Comparison of ENCODE assay signal across 8 mouse cellular contexts in the genomic region with DNA sequence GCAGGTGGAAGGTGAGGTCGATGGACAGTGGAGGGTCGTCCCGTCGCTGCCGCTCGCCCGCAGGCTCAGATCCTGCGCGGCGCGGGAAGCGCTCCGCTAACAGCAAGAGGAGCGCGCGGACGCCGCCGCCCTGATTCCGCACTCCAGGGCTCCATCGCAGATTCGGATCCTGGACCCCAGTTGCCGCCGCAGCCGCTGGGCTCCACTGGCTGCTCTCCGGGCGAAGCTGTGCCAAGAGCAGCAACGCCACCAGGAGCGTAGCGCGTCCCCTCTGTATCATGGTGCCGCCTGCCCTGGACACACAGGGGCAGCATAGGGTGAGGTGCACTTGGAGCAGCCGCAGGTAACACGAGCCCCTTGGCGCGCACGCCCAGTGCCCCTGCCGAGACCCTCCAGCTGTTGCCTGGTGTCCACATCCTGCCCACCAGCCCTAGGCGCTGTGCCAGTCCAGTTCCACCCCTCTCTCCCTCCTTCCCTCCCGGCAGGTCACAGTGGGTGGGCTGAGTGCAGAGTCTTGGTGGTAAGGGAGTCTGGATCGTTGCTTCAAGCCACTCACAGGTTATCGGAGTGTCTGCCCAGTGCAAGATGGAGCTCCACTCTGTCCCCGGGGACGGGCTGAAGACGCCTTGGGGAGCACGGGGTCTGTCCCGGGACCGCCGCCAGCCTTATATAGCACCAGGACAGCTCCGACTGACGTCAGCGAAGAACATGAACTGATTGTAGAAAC. TPM values are rescaled to one million over a fixed set of nuclear protein-coding genes. Genes with fewer than 3 reads are reported as not detected.
DNase-seq lines count a peak whose midpoint lies in the region; ATAC-seq lines count a peak whose summit lies in the region.
"Had no signal": no experiment of that assay in that cellular context is flagged by ENCODE, and none has a peak within 500 bp of the region (broad histone marks: within the 10 kb centered on the region; RNA-seq: fewer than 3 reads in every experiment).

A gene (minus strand): TSS at position 589 of the 727 bp plus-strand sequence.

- peaks cover 7% of the 10 kb centered on the region for H3K36me3 ChIP-seq in forebrain, embryonic 14.5 days (ENCODE audit: control insufficient read depth, insufficient read depth, low read length)
- peaks cover 5% of the 10 kb centered on the region for H3K36me3 ChIP-seq in intestine, embryonic 16.5 days (ENCODE audit: control insufficient read depth, insufficient read depth, low read length)
- H3K36me3 ChIP-seq in stomach, embryonic 14.5 days (ENCODE audit: control insufficient read depth, insufficient read depth, low read length), result no peaks in the 10 kb centered on the region

- DNase-seq in lung, postnatal 10 days, result peak; percentile 34
- no peak for DNase-seq in lung, postnatal 36 days
- peak; percentile 11 for DNase-seq in forebrain, embryonic 14.5 days (ENCODE audit: low spot score)
- DNase-seq in thymus, postnatal 10 days (ENCODE audit: low spot score in 2 of 2), result no peak

- peaks cover 49% of the 10 kb centered on the region for H3K27me3 ChIP-seq in forebrain, embryonic 14.5 days (replicated peaks; ENCODE audit: control insufficient read depth, insufficient read depth, low read length)
- H3K27me3 ChIP-seq in intestine, embryonic 16.5 days (replicated peaks; ENCODE audit: control insufficient read depth, insufficient read depth, low read length), result peaks cover 41% of the 10 kb centered on the region
- H3K27me3 ChIP-seq in stomach, embryonic 14.5 days (ENCODE audit: control insufficient read depth, insufficient read depth, low read length), result peaks cover 48% of the 10 kb centered on the region

- H3K4me2 ChIP-seq in forebrain, embryonic 14.5 days (ENCODE audit: low read length), result peak within 1 kb of the TSS; percentile 39
- 0 out of 2 replicates have a peak within 1 kb of the TSS, but pooled peaks have one; percentile 33 for H3K4me2 ChIP-seq in intestine, embryonic 16.5 days (ENCODE audit: low read depth, low read length)
- H3K4me2 ChIP-seq in stomach, embryonic 14.5 days (replicated peaks; ENCODE audit: low read depth, low read length), result peak within 1 kb of the TSS; percentile 16

- no peak for ATAC-seq in forebrain, embryonic 14.5 days
- ATAC-seq in intestine, embryonic 16.5 days, result no peak
- ATAC-seq in stomach, embryonic 14.5 days (ENCODE audit: insufficient number of reproducible peaks, insufficient read depth, low FRiP score, low read depth), result no peak
- no peak for ATAC-seq in erythroblast, adult 5-6 weeks (replicated peaks; ENCODE audit: low FRiP score, poor library complexity, severe bottlenecking)

- H3K9ac ChIP-seq in forebrain, embryonic 14.5 days (ENCODE audit: low read length), result no peak within 1 kb of the TSS; the same call in 1 of the 2 replicates
- no peak within 1 kb of the TSS for H3K9ac ChIP-seq in intestine, embryonic 16.5 days (ENCODE audit: low read depth, low read length)
- no peak within 1 kb of the TSS for H3K9ac ChIP-seq in stomach, embryonic 14.5 days (replicated peaks; ENCODE audit: low read depth, low read length)

- no peaks in the 10 kb centered on the region for H3K9me3 ChIP-seq in forebrain, embryonic 14.5 days (replicated peaks; ENCODE audit: control insufficient read depth, low read length)
- no peaks in the 10 kb centered on the region for H3K9me3 ChIP-seq in intestine, embryonic 16.5 days (ENCODE audit: control insufficient read depth, low read length)
- H3K9me3 ChIP-seq in stomach, embryonic 14.5 days (ENCODE audit: control insufficient read depth, low read depth, low read length), result no peaks in the 10 kb centered on the region

- 1% methylated on average over 51 of the region's 52 CpGs for WGBS in forebrain, embryonic 14.5 days
- WGBS in intestine, embryonic 16.5 days, result 2% methylated on average over 52 of the region's 52 CpGs
- WGBS in stomach, embryonic 14.5 days, result 2% methylated on average over 52 of the region's 52 CpGs

- H3K4me1 ChIP-seq in forebrain, embryonic 14.5 days (ENCODE audit: control insufficient read depth, insufficient read depth, low read length), result no peaks in the 10 kb centered on the region
- no peaks in the 10 kb centered on the region; the same call in 1 of the 2 replicates for H3K4me1 ChIP-seq in intestine, embryonic 16.5 days (ENCODE audit: control insufficient read depth, insufficient read depth, low read length)
- 0 out of 2 replicates have a peak, but pooled peaks cover 9% of the 10 kb centered on the region for H3K4me1 ChIP-seq in stomach, embryonic 14.5 days (ENCODE audit: control insufficient read depth, insufficient read depth, low read length)

- no peak within 1 kb of the TSS for H3K27ac ChIP-seq in forebrain, embryonic 14.5 days (ENCODE audit: low read depth, low read length)
- no peak within 1 kb of the TSS for H3K27ac ChIP-seq in intestine, embryonic 16.5 days (ENCODE audit: low read length)
- no peak within 1 kb of the TSS for H3K27ac ChIP-seq in stomach, embryonic 14.5 days (ENCODE audit: low read length)
- H3K27ac ChIP-seq: macrophage had no signal

- peak within 1 kb of the TSS; percentile 15 for H3K4me3 ChIP-seq in forebrain, embryonic 14.5 days (ENCODE audit: low read depth, low read length)
- H3K4me3 ChIP-seq in intestine, embryonic 16.5 days (ENCODE audit: low read length), result peak within 1 kb of the TSS; percentile 21
- peak within 1 kb of the TSS; percentile 9; the same call in 1 of the 2 replicates for H3K4me3 ChIP-seq in stomach, embryonic 14.5 days (ENCODE audit: low read depth, low read length)

RNA-seq across cellular contexts. Expression of the gene that starts here (rescaled TPM):
- polyA plus RNA-seq in forebrain, embryonic 14.5 days (2014; fragmentation: Nextera tagmentation; extraction: Ambion mirVana), result not detected in 2 replicates
- polyA plus RNA-seq in intestine, embryonic 16.5 days (2015; fragmentation: Nextera tagmentation; extraction: Ambion mirVana), result not detected in 2 replicates
- polyA plus RNA-seq in stomach, embryonic 14.5 days (2014; fragmentation: Nextera tagmentation; extraction: Ambion mirVana), result not detected in 2 replicates
- not detected in 2 replicates for total RNA-seq in erythroblast, adult 5-6 weeks (2015; ENCODE audit: low replicate concordance)
- not detected in 2 replicates for total RNA-seq in erythroblast, adult 5-6 weeks (2017; ENCODE audit: low replicate concordance)
- polyA plus RNA-seq: macrophage had no signal

Comparison
In these comparisons a context has a peak if more than half of its experiments do, and no peak if none do; other contexts are left out.
1. Peak in DNase-seq, H3K4me3 ChIP-seq and H3K4me2 ChIP-seq in forebrain, embryonic 14.5 days; RNA of the gene not detected or under 1 TPM.